Comparison of ENCODE assay signal across 17 mouse cellular contexts in genomic region chr2:103012782-103013575, GRCm38 (mm10).
DNase-seq lines count a peak whose midpoint lies in the region; ATAC-seq and TF ChIP-seq lines count a peak whose summit lies in the region.
"Had no signal": no experiment of that assay in that cellular context is flagged by ENCODE, and none has a peak within 500 bp of the region (broad histone marks: within the 10 kb centered on the region; RNA-seq: fewer than 3 reads in every experiment).

No protein-coding gene starts in this region.

- TF ChIP-seq CTCF in intestine, postnatal 0 days (IDR thresholded peaks at IDR 0.05; ENCODE audit: low read depth), result peak; percentile 55

- H3K36me3 ChIP-seq in intestine, postnatal 0 days (ENCODE audit: control insufficient read depth, insufficient read depth), result no peaks in the 10 kb centered on the region
- H3K36me3 ChIP-seq in intestine, embryonic 16.5 days (ENCODE audit: control insufficient read depth, insufficient read depth, low read length), result no peaks in the 10 kb centered on the region
- no peaks in the 10 kb centered on the region for H3K36me3 ChIP-seq in limb, embryonic 10.5 days
- H3K36me3 ChIP-seq: embryonic facial prominence, embryonic 12.5 days; intestine, embryonic 15.5 days; midbrain, embryonic 15.5 days; neural tube, embryonic 15.5 days had no signal

- no peaks in the 10 kb centered on the region for H3K4me1 ChIP-seq in intestine, postnatal 0 days (replicated peaks; ENCODE audit: control insufficient read depth, insufficient read depth, low read length)
- H3K4me1 ChIP-seq in intestine, embryonic 16.5 days (ENCODE audit: control insufficient read depth, insufficient read depth, low read length), result peaks cover 2% of the 10 kb centered on the region; the same call in 1 of the 2 replicates
- H3K4me1 ChIP-seq in limb, embryonic 10.5 days, result no peaks in the 10 kb centered on the region
- H3K4me1 ChIP-seq: embryonic facial prominence, embryonic 12.5 days; forebrain, embryonic 13.5 days; intestine, embryonic 15.5 days; midbrain, embryonic 15.5 days; neural tube, embryonic 15.5 days had no signal

- DNase-seq in thymus, postnatal 14 days, result peak; percentile 11
- DNase-seq in thymus, postnatal 4 days, result no peak
- DNase-seq in ZHBTc4 (ENCODE audit: low read depth, low spot score), result peak; percentile 39
- DNase-seq in spleen, postnatal 36 days (ENCODE audit: low spot score in 2 of 2), result no peak
- DNase-seq in cerebellum, postnatal 10 days, result no peak
- no peak for DNase-seq in limb, embryonic 10.5 days (ENCODE audit: low spot score)
- DNase-seq: adrenal gland, postnatal 10 days; cerebellum, adult 9-10 months; gastrocnemius, postnatal 14 days; heart, postnatal 14 days had no signal

- H3K9me3 ChIP-seq in intestine, postnatal 0 days (ENCODE audit: control insufficient read depth), result no peaks in the 10 kb centered on the region
- H3K9me3 ChIP-seq in intestine, embryonic 16.5 days (ENCODE audit: control insufficient read depth, low read length), result no peaks in the 10 kb centered on the region
- no peaks in the 10 kb centered on the region for H3K9me3 ChIP-seq in limb, embryonic 10.5 days (replicated peaks)
- H3K9me3 ChIP-seq: embryonic facial prominence, embryonic 12.5 days; forebrain, embryonic 13.5 days; intestine, embryonic 15.5 days; midbrain, embryonic 15.5 days; neural tube, embryonic 15.5 days had no signal

- 78% methylated on average over 4 of the region's 4 CpGs for WGBS in intestine, postnatal 0 days
- 79% methylated on average over 4 of the region's 4 CpGs for WGBS in intestine, embryonic 16.5 days
- WGBS in limb, embryonic 10.5 days, result 89% methylated on average over 4 of the region's 4 CpGs

- no peak for ATAC-seq in intestine, postnatal 0 days
- no peak for ATAC-seq in intestine, embryonic 16.5 days
- ATAC-seq: forebrain, embryonic 13.5 days; intestine, embryonic 15.5 days; midbrain, embryonic 15.5 days had no signal

- H3K9ac ChIP-seq in intestine, postnatal 0 days (ENCODE audit: low read depth, low read length), result no peak overlapping the region
- H3K9ac ChIP-seq in intestine, embryonic 16.5 days (ENCODE audit: low read depth, low read length), result no peak overlapping the region
- H3K9ac ChIP-seq: embryonic facial prominence, embryonic 12.5 days; forebrain, embryonic 13.5 days; intestine, embryonic 15.5 days; midbrain, embryonic 15.5 days; neural tube, embryonic 15.5 days had no signal

- H3K4me3 ChIP-seq in intestine, postnatal 0 days (ENCODE audit: low read depth, low read length), result no peak overlapping the region
- H3K4me3 ChIP-seq in intestine, embryonic 16.5 days (ENCODE audit: low read length), result no peak overlapping the region
- H3K4me3 ChIP-seq in limb, embryonic 10.5 days, result no peak overlapping the region
- H3K4me3 ChIP-seq: embryonic facial prominence, embryonic 12.5 days; forebrain, embryonic 13.5 days; intestine, embryonic 15.5 days; midbrain, embryonic 15.5 days; neural tube, embryonic 15.5 days had no signal

- no peak overlapping the region for H3K27ac ChIP-seq in intestine, postnatal 0 days (ENCODE audit: low read depth, low read length)
- no peak overlapping the region for H3K27ac ChIP-seq in intestine, embryonic 16.5 days (ENCODE audit: low read length)
- H3K27ac ChIP-seq in limb, embryonic 10.5 days, result no peak overlapping the region
- H3K27ac ChIP-seq: embryonic facial prominence, embryonic 12.5 days; forebrain, embryonic 13.5 days; intestine, embryonic 15.5 days; midbrain, embryonic 15.5 days; neural tube, embryonic 15.5 days had no signal

- no peak overlapping the region for H3K4me2 ChIP-seq in intestine, postnatal 0 days (replicated peaks; ENCODE audit: low read depth)
- no peak overlapping the region for H3K4me2 ChIP-seq in intestine, embryonic 16.5 days (ENCODE audit: low read depth, low read length)
- H3K4me2 ChIP-seq: embryonic facial prominence, embryonic 12.5 days; forebrain, embryonic 13.5 days; intestine, embryonic 15.5 days; midbrain, embryonic 15.5 days; neural tube, embryonic 15.5 days had no signal

- H3K27me3 ChIP-seq in intestine, postnatal 0 days (replicated peaks; ENCODE audit: control insufficient read depth, insufficient read depth, low read length), result no peaks in the 10 kb centered on the region
- no peaks in the 10 kb centered on the region for H3K27me3 ChIP-seq in intestine, embryonic 16.5 days (replicated peaks; ENCODE audit: control insufficient read depth, insufficient read depth, low read length)
- H3K27me3 ChIP-seq in limb, embryonic 10.5 days (ENCODE audit: low read depth, poor library complexity, severe bottlenecking), result no peaks in the 10 kb centered on the region
- H3K27me3 ChIP-seq: embryonic facial prominence, embryonic 12.5 days; forebrain, embryonic 13.5 days; intestine, embryonic 15.5 days; midbrain, embryonic 15.5 days; neural tube, embryonic 15.5 days had no signal

Comparison
In these comparisons a context has a peak if more than half of its experiments do, and no peak if none do; other contexts are left out.
1. DNase-seq: peak in thymus, postnatal 14 days (single experiment) and ZHBTc4 (single experiment); none in thymus, postnatal 4 days (single experiment), spleen, postnatal 36 days (0 of 2), cerebellum, postnatal 10 days (0 of 2) and limb, embryonic 10.5 days (single experiment).